Mouse (Mus musculus): ENCODE data around the gene Ccdc85a. TPM values are rescaled to one million over a fixed set of nuclear protein-coding genes. Genes with fewer than 3 reads are reported as not detected.

The Ccdc85a gene
- polyA plus RNA-seq, 1 experiment, result not detected

DNA sequence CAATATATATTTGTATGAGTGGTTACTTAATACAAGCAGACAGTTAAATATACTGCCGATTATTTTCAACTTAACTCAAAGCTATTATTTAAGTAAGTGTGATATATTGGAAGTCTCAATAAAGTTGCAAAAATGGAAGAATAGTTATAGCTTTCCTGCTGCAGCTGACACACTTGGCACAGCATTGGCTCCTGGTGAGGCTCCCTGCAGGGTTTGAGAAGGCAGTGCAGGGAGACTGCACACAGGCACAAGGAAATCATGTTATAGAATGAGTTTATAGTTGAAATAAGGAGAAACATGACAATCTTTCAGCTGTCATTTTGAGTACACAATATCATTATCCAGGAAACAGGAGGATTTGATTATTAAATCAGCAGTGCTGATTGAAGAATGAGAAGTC lies 107.0 kb downstream of the Ccdc85a start:
- Histone ChIP-seq H3K27me3 (ENCODE audit: control insufficient read depth, insufficient read depth, insufficient read length) (no peaks in the 10 kb centered on the region), H3ac (ENCODE audit: control insufficient read depth, insufficient read length) (no peak overlapping the region), H3K79me2 (ENCODE audit: control insufficient read depth, insufficient read depth) (no peaks in the 10 kb centered on the region), H3K4me3 (no peak overlapping the region), H3K4me2 (ENCODE audit: low read depth) (no peak overlapping the region), H3K36me3 (ENCODE audit: control insufficient read depth, insufficient read depth) (no peaks in the 10 kb centered on the region)
- TF ChIP-seq MYOD1 (IDR thresholded peaks at IDR 0.05; ENCODE audit: control insufficient read depth in 1 of 3, insufficient read length in 2 of 3, low read depth in 2 of 3) (no peak), SRF (IDR thresholded peaks at IDR 0.05; ENCODE audit: control insufficient read depth, insufficient read length, low read depth) (no peak), MYOG (IDR thresholded peaks at IDR 0.05; ENCODE audit: control insufficient read depth in 1 of 3, insufficient read depth in 1 of 3, insufficient read length in 2 of 3, low read depth in 2 of 3) (no peak), TCF12 (IDR thresholded peaks at IDR 0.05; ENCODE audit: insufficient read depth, poor library complexity, severe bottlenecking) (no peak)

DNA sequence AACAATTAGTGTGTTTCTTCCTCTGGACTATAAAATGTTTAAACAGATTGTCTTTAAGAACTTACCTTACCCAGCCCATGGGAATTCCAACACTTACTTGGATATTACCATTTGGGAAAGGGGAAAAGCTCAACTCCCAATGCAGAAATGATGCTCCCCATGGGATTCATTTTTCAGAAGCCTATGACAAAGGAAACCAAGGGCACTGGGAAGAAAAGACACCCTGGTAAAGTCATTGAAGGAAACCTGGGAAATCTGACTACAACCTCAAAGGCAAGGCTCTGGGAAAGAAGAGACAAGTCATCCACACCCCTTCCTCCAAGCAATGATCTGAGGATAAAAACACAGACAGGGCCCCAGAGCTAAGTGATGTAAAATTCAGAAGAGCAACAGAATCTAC lies 118.4 kb downstream of the Ccdc85a start:
- TF ChIP-seq SRF (IDR thresholded peaks at IDR 0.05; ENCODE audit: control insufficient read depth, insufficient read length, low read depth) (no peak), CEBPB (IDR thresholded peaks at IDR 0.05; ENCODE audit: insufficient read depth, poor library complexity, severe bottlenecking) (no peak), E2F4 (IDR thresholded peaks at IDR 0.05; ENCODE audit: insufficient read depth) (no peak), POLR2A (IDR thresholded peaks at IDR 0.05; ENCODE audit: insufficient read length, low read depth) (no peak), USF1 (IDR thresholded peaks at IDR 0.05; ENCODE audit: low read depth) (no peak), TCF12 (IDR thresholded peaks at IDR 0.05; ENCODE audit: insufficient read depth, poor library complexity, severe bottlenecking) (no peak), POLR2AphosphoS2 (IDR thresholded peaks at IDR 0.05; ENCODE audit: insufficient read length, low read depth) (no peak), MYOG (IDR thresholded peaks at IDR 0.05; ENCODE audit: control insufficient read depth in 1 of 3, insufficient read depth in 1 of 3, insufficient read length in 2 of 3, low read depth in 2 of 3) (no peak), REST (IDR thresholded peaks at IDR 0.05; ENCODE audit: insufficient read depth, insufficient read length) (no peak), MYOD1 (IDR thresholded peaks at IDR 0.05; ENCODE audit: control insufficient read depth in 1 of 3, insufficient read length in 2 of 3, low read depth in 2 of 3) (no peak), MAX (IDR thresholded peaks at IDR 0.05; ENCODE audit: low read depth) (no peak), TCF3 (IDR thresholded peaks at IDR 0.05; ENCODE audit: insufficient read length, low read depth) (no peak)
- no peaks in the 10 kb centered on the region for H3K36me3 ChIP-seq (ENCODE audit: control insufficient read depth, insufficient read depth)
- H3K4me2 ChIP-seq (ENCODE audit: low read depth), result no peak overlapping the region
- no peak overlapping the region for H3K4me3 ChIP-seq
- H3ac ChIP-seq (ENCODE audit: control insufficient read depth, insufficient read length), result no peak overlapping the region
- H3K79me2 ChIP-seq (ENCODE audit: control insufficient read depth, insufficient read depth), result no peaks in the 10 kb centered on the region
- H3K27me3 ChIP-seq (ENCODE audit: control insufficient read depth, insufficient read depth, insufficient read length), result no peaks in the 10 kb centered on the region

DNA sequence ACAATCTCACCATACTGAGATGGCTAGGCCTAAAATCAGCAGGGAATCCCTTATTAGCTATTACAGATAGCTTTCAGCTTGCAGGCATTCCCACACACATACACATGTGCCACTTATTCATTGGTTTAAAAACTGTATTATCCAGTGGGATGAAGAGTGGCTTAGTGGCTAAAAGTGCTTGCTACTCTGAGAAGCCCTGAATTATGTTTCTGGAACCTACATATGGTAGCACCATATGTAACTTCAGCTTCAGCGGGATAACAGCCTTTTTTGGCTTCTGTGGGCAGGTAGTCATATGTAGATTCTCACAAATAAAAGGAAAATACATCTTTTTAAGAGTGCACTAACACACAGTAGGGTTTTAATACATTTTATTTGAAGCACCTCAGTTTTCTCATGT lies 119.2 kb downstream of the Ccdc85a start:
- no peaks in the 10 kb centered on the region for H3K79me2 ChIP-seq (ENCODE audit: control insufficient read depth, insufficient read depth)
- no peaks in the 10 kb centered on the region for H3K36me3 ChIP-seq (ENCODE audit: control insufficient read depth, insufficient read depth)
- no peak for TF ChIP-seq TCF12 (IDR thresholded peaks at IDR 0.05; ENCODE audit: insufficient read depth, poor library complexity, severe bottlenecking)
- no peak for TF ChIP-seq TCF3 (IDR thresholded peaks at IDR 0.05; ENCODE audit: insufficient read length, low read depth)
- TF ChIP-seq E2F4 (IDR thresholded peaks at IDR 0.05; ENCODE audit: insufficient read depth), result no peak
- TF ChIP-seq POLR2AphosphoS2 (IDR thresholded peaks at IDR 0.05; ENCODE audit: insufficient read length, low read depth), result no peak
- no peak for TF ChIP-seq MYOD1 (IDR thresholded peaks at IDR 0.05; ENCODE audit: control insufficient read depth in 1 of 3, insufficient read length in 2 of 3, low read depth in 2 of 3)
- TF ChIP-seq MYOG (IDR thresholded peaks at IDR 0.05; ENCODE audit: control insufficient read depth in 1 of 3, insufficient read depth in 1 of 3, insufficient read length in 2 of 3, low read depth in 2 of 3), result no peak
- TF ChIP-seq POLR2A (IDR thresholded peaks at IDR 0.05; ENCODE audit: insufficient read length, low read depth), result no peak
- no peak for TF ChIP-seq USF1 (IDR thresholded peaks at IDR 0.05; ENCODE audit: low read depth)
- TF ChIP-seq SRF (IDR thresholded peaks at IDR 0.05; ENCODE audit: control insufficient read depth, insufficient read length, low read depth), result no peak
- TF ChIP-seq CEBPB (IDR thresholded peaks at IDR 0.05; ENCODE audit: insufficient read depth, poor library complexity, severe bottlenecking), result no peak
- TF ChIP-seq REST (IDR thresholded peaks at IDR 0.05; ENCODE audit: insufficient read depth, insufficient read length), result no peak
- H3K4me3 ChIP-seq, result no peak overlapping the region
- H3K4me2 ChIP-seq (ENCODE audit: low read depth), result no peak overlapping the region
- H3K27me3 ChIP-seq (ENCODE audit: control insufficient read depth, insufficient read depth, insufficient read length), result no peaks in the 10 kb centered on the region
- H3ac ChIP-seq (ENCODE audit: control insufficient read depth, insufficient read length), result no peak overlapping the region

DNA sequence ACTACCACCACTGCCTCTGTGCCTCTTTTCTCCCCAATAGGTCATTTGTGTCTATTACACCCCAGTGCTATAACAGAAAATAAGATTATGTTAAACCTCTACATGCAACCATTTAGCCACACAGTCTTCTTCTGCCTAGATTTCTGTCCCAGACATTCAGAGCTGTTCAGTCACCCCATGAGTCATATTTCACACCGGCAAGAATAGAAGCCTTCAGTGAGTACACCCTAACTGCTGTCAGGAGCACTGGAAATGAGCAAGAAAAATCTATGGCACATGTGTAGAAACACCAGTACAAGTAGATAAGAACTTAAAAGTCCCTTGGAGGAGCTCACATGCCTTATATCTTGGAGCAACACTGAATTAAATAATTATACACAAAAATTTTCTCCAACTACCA lies 125.0 kb downstream of the Ccdc85a start:
- Histone ChIP-seq H3ac (ENCODE audit: control insufficient read depth, insufficient read length) (no peak overlapping the region), H3K79me2 (ENCODE audit: control insufficient read depth, insufficient read depth) (no peaks in the 10 kb centered on the region), H3K4me3 (no peak overlapping the region), H3K4me2 (ENCODE audit: low read depth) (no peak overlapping the region), H3K27me3 (ENCODE audit: control insufficient read depth, insufficient read depth, insufficient read length) (no peaks in the 10 kb centered on the region), H3K36me3 (ENCODE audit: control insufficient read depth, insufficient read depth) (no peaks in the 10 kb centered on the region)
- TF ChIP-seq TCF3 (IDR thresholded peaks at IDR 0.05; ENCODE audit: insufficient read length, low read depth) (no peak), MYOD1 (IDR thresholded peaks at IDR 0.05; ENCODE audit: control insufficient read depth in 1 of 3, insufficient read length in 2 of 3, low read depth in 2 of 3) (no peak), REST (IDR thresholded peaks at IDR 0.05; ENCODE audit: insufficient read depth, insufficient read length) (no peak), POLR2A (IDR thresholded peaks at IDR 0.05; ENCODE audit: insufficient read length, low read depth) (no peak), MAX (IDR thresholded peaks at IDR 0.05; ENCODE audit: low read depth) (no peak), MYOG (IDR thresholded peaks at IDR 0.05; ENCODE audit: control insufficient read depth in 1 of 3, insufficient read depth in 1 of 3, insufficient read length in 2 of 3, low read depth in 2 of 3) (no peak)

DNA sequence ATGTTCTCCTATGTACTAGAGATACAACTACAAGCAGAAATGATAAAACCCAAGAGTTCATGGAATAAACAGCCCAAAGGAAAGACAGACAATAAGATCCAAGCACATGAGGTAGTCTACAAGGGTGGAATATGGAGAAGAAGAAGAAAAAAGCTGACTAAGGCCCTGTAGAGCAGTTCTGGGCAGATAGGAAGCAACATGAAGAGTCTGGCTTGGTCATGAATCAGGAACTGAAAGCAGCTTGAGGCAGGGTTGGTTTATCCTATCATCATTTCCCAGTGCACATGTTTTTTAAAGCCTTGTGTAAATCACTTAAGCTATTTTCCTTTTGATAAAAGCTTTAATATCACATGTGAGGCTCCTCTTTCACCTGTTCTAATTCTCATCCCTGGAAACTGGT lies 144.2 kb downstream of the Ccdc85a start:
- Histone ChIP-seq H3K4me3 (no peak overlapping the region), H3K27me3 (ENCODE audit: control insufficient read depth, insufficient read depth, insufficient read length) (no peaks in the 10 kb centered on the region), H3K4me2 (ENCODE audit: low read depth) (no peak overlapping the region), H3K79me2 (ENCODE audit: control insufficient read depth, insufficient read depth) (no peaks in the 10 kb centered on the region), H3K36me3 (ENCODE audit: control insufficient read depth, insufficient read depth) (no peaks in the 10 kb centered on the region), H3ac (ENCODE audit: control insufficient read depth, insufficient read length) (no peak overlapping the region)
- TF ChIP-seq E2F4 (IDR thresholded peaks at IDR 0.05; ENCODE audit: insufficient read depth), result no peak
- no peak for TF ChIP-seq POLR2AphosphoS2 (IDR thresholded peaks at IDR 0.05; ENCODE audit: insufficient read length, low read depth)
- TF ChIP-seq TCF3 (IDR thresholded peaks at IDR 0.05; ENCODE audit: insufficient read length, low read depth), result no peak
- no peak for TF ChIP-seq MYOD1 (IDR thresholded peaks at IDR 0.05; ENCODE audit: control insufficient read depth in 1 of 3, insufficient read length in 2 of 3, low read depth in 2 of 3)
